Mouse (Mus musculus): ENCODE data around the gene Adamts2.

- TF ChIP-seq KAT2A (IDR thresholded peaks at IDR 0.05; ENCODE audit: insufficient replicate concordance, low read length) (no peak), ZNF384 (IDR thresholded peaks at IDR 0.05; ENCODE audit: low read depth, low read length) (no peak), CTCF (conservative IDR thresholded peaks at IDR 0.05 in 1 of 2, IDR thresholded peaks at IDR 0.05 in 1 of 2; ENCODE audit: low read depth in 2 of 2, low read length in 2 of 2) (peak; percentile 45 to 75), MAX (IDR thresholded peaks at IDR 0.05; ENCODE audit: low read length) (no peak), ZKSCAN1 (IDR thresholded peaks at IDR 0.05; ENCODE audit: borderline replicate concordance, low read depth, low read length) (no peak), EP300 (IDR thresholded peaks at IDR 0.05; ENCODE audit: low read length) (no peak), POLR2A (IDR thresholded peaks at IDR 0.05; ENCODE audit: low read depth, low read length) (no peak)
These were observed 155.9 kb downstream of the Adamts2 start for GRCm38 (mm10) chr11:50757741-50758140.

Measured in CH12.LX (cell line).